Mouse (Mus musculus): Measurements from ENCODE around the gene Tm2d1. TPM values are rescaled to one million over a fixed set of nuclear protein-coding genes. Genes with fewer than 3 reads are reported as not detected.
"Not testable (repeated sequence)": the region's sequence is repeated elsewhere in the genome, so short reads cannot be mapped to it uniquely, and the experiment has no call there.

The Tm2d1 gene
- total RNA-seq (2021): 10 to 100 TPM; 44.4 to 51.2 TPM
- long read RNA-seq, experiment 1, transcript Tm2d1-202 (7 exons, 1,027 nt): major isoform, 53 of 57 reads
- long read RNA-seq, experiment 1, partial matches to known transcripts: 1 of 57 reads
- long read RNA-seq, experiment 1, other reads (novel, unspliced or antisense): 1 of 57 reads
- long read RNA-seq, experiment 2, transcript Tm2d1-202 (7 exons, 1,027 nt): major isoform, 37 of 40 reads
- long read RNA-seq, experiment 2, partial matches to known transcripts: 0 of 40 reads
- long read RNA-seq, experiment 2, other reads (novel, unspliced or antisense): 2 of 40 reads

GRCm38 (mm10) chr4:98382716-98383424 is at the start of gene Tm2d1:
Tm2d1 (minus strand) TSS chr4:98383306.
- peak; percentile 89 to 90 for DNase-seq

- peak; percentile 14 to 17 for DNase-seq
These were observed 45.3 kb upstream of the Tm2d1 start for GRCm38 (mm10) chr4:98428371-98428770.

GRCm38 (mm10) chr4:98415150-98415549 is 32.0 kb upstream of the Tm2d1 start:
- not testable (repeated sequence) for DNase-seq

- DNase-seq: no peak
These were observed 25.3 kb upstream of the Tm2d1 start for GRCm38 (mm10) chr4:98408455-98408854.

- DNase-seq: no peak
These were observed 21.3 kb upstream of the Tm2d1 start for GRCm38 (mm10) chr4:98404412-98404811.

GRCm38 (mm10) chr4:98403492-98403891 is 20.4 kb upstream of the Tm2d1 start:
- DNase-seq: no peak

GRCm38 (mm10) chr4:98401584-98401962 is 18.5 kb upstream of the Tm2d1 start:
- no peak for DNase-seq

GRCm38 (mm10) chr4:98400926-98401583 is 17.9 kb upstream of the Tm2d1 start:
- DNase-seq: no peak

- peak; percentile 52 for DNase-seq
These were observed 12.8 kb upstream of the Tm2d1 start, which contains the start of gene Patj for GRCm38 (mm10) chr4:98395690-98396437. Patj (plus strand) TSS chr4:98395785.

- DNase-seq: no peak
These were observed 12.2 kb upstream of the Tm2d1 start for GRCm38 (mm10) chr4:98395346-98395689.

GRCm38 (mm10) chr4:98385036-98385435 is 1.9 kb upstream of the Tm2d1 start:
- DNase-seq: no peak

- no peak for DNase-seq
These were observed 6.2 kb downstream of the Tm2d1 start for GRCm38 (mm10) chr4:98376943-98377342.

GRCm38 (mm10) chr4:98375401-98375800 is 7.7 kb downstream of the Tm2d1 start:
- DNase-seq: peak in 1 of 2 experiments; percentile 12

- DNase-seq: no peak
These were observed 24.9 kb downstream of the Tm2d1 start for GRCm38 (mm10) chr4:98358034-98358809.

GRCm38 (mm10) chr4:98348580-98348979 is 34.5 kb downstream of the Tm2d1 start:
- DNase-seq: no peak

- DNase-seq: no peak
These were observed 37.3 kb downstream of the Tm2d1 start for GRCm38 (mm10) chr4:98345783-98346182.

GRCm38 (mm10) chr4:98339992-98340564 is 43.0 kb downstream of the Tm2d1 start:
- peak in 1 of 2 experiments; percentile 22 for DNase-seq

GRCm38 (mm10) chr4:98338636-98339630 is 44.2 kb downstream of the Tm2d1 start:
- no peak for DNase-seq

GRCm38 (mm10) chr4:98337197-98337596 is 45.9 kb downstream of the Tm2d1 start:
- no peak for DNase-seq

GRCm38 (mm10) chr4:98335726-98336125 is 47.4 kb downstream of the Tm2d1 start:
- no peak for DNase-seq

Data from heart, adult 18-20 months (tissue).